Mouse (Mus musculus): ENCODE results near the gene Il6st. TPM values are rescaled to one million over a fixed set of nuclear protein-coding genes. Genes with fewer than 3 reads are reported as not detected.
"Not testable (repeated sequence)": the region's sequence is repeated elsewhere in the genome, so short reads cannot be mapped to it uniquely, and the experiment has no call there.

The Il6st gene
- polyA plus RNA-seq (2016; fragmentation: Nextera tagmentation; extraction: Ambion mirVana), result 30.4 and 31.6 TPM in 2 replicates

DNA sequence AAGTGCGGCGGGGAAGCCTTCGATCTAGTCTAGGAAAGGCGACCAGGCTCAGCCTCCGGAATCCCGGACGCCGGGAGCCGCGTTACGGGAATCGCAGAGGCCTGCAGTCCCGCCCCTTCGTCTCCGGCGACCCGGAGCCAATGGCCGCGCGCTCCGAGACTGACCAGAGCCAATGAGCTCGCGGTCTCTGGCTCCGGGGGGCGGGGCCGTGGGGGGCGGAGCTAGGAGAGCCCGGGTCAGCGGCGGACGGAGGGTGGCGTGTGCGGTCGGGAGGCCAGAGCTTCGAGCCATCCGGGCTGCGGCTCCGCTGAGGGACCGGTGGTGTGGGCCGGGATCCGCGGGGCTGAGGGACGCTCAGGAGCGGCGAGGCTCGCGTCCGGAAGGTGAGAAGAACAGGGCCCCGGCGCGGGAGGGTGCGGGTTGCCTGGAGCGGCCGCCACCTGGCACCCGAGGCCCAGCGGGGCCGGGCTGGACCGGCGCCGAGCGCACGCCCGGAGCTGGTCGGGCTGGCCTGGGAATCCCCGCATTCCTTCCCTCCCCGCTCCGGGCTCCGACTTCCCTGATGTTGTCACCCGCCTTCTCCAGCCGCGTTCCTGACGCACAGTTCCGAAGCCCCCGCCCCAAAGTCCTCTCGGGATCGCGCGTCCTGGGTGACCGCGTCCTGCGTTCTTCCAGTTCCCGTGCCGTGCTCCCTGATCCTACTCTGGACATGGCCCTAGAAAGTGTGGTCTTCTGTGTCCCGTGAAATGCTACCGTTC, at the start of gene Il6st:
Gene Il6st (plus strand): TSS at position 203 of the 758 bp plus-strand sequence.
- peak within 1 kb of the TSS; percentile 61; the same call in 1 of the 2 replicates for H3K27ac ChIP-seq
- WGBS, result under 1% methylated on average over 74 of the region's 85 CpGs
- H3K4me2 ChIP-seq, result peak within 1 kb of the TSS; percentile 78

DNA sequence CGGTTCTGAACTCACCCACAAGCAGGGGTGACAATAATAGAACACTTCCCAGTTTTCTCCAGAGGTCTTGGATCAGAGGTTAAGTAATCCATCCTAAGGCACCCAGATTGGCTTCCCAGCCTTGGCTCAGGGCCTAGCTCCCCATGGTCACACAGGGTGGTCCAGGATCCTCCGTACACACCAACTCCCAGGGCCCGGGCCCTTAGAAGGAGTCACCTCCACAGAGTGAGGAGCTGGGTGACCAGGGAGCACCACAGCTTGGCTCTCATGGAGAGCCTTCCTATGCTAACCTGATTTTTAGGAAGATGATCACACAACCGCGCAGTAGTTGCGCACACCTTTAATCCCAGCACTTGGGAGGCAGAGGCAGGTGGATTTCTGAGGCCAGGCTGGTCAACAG, 48.0 kb upstream of the Il6st start:
- Histone ChIP-seq H3K27ac (no peak overlapping the region), H3K27me3 (no peaks in the 10 kb centered on the region), H3K4me3 (replicated peaks) (no peak overlapping the region), H3K9me3 (no peaks in the 10 kb centered on the region), H3K9ac (no peak overlapping the region), H3K4me2 (no peak overlapping the region), H3K36me3 (replicated peaks) (no peaks in the 10 kb centered on the region), H3K4me1 (0 out of 2 replicates have a peak, but pooled peaks cover 3% of the 10 kb centered on the region)
- WGBS, result 79% methylated on average over 6 of the region's 6 CpGs
- ATAC-seq (ENCODE audit: low FRiP score), result no peak

More for the DNA sequence above, at the start of gene Il6st:
- H3K4me3 ChIP-seq (replicated peaks), result peak within 1 kb of the TSS; percentile 90
- H3K4me1 ChIP-seq, result peaks cover 12% of the 10 kb centered on the region
- H3K27me3 ChIP-seq, result no peaks in the 10 kb centered on the region
- peak; percentile 100 for ATAC-seq (ENCODE audit: low FRiP score)
- peak within 1 kb of the TSS; percentile 85 for H3K9ac ChIP-seq
- H3K9me3 ChIP-seq, result no peaks in the 10 kb centered on the region
- H3K36me3 ChIP-seq (replicated peaks), result no peaks in the 10 kb centered on the region

DNA sequence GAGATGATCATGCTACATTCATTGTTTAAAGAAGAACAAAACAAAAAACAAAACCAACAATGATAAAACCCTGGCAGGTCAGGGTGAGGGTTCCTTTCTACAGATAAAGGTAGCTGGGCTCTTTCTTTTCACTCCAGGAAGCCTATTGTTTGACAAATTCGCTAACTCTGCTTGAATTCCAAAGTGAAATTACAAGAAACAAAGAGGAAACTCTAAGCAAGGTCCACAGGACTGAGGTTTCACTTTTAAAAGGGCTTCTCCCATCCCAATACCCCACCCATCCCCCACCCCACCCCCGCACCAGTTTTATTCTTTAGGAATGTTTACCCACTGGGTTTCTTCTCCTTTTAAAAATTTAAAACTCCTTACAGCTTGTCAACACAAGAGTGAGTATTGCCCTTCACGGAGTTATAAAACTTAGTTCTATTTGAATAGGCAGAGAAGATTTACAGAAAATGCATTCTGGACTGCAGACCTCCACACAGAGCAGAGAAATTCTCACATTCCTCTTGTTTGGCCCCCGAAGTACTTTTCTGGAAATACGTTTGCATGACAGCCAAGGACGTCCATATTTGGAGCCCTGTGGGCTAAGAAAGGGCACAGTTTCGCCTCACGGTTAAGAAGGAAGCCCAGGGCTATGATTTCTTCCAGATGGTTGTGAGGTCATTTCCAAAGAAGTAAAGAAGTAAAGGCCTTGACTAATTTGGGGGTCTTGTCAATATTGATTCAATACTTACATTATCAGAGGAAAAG, 47.3 kb upstream of the Il6st start:
- no peak overlapping the region for H3K4me3 ChIP-seq (replicated peaks)
- no peak overlapping the region for H3K27ac ChIP-seq
- H3K4me2 ChIP-seq, result no peak overlapping the region
- 19% methylated on average over 8 of the region's 8 CpGs for WGBS
- H3K4me1 ChIP-seq, result 0 out of 2 replicates have a peak, but pooled peaks cover 3% of the 10 kb centered on the region
- no peaks in the 10 kb centered on the region for H3K36me3 ChIP-seq (replicated peaks)
- ATAC-seq (ENCODE audit: low FRiP score), result no peak
- no peak overlapping the region for H3K9ac ChIP-seq
- H3K27me3 ChIP-seq, result no peaks in the 10 kb centered on the region
- H3K9me3 ChIP-seq, result no peaks in the 10 kb centered on the region

DNA sequence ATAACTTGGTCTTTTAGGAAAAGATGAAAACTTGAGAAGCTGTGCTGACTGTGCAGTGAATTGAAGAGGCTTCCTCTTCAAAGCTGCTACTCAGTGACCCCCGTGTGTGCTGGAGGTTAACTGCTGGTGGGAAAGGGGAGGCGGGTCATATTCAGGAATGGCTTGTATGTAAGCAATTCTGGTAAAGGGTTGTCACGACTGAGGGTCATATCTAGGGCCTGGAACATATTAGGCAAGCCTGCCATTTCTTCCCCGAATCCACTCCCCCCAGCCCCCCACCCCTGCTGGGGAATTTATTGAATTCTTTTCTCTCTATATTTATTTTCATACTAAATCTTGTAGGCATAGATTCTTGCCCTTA, 46.7 kb upstream of the Il6st start:
- H3K9ac ChIP-seq, result no peak overlapping the region
- ATAC-seq (ENCODE audit: low FRiP score), result no peak
- H3K27ac ChIP-seq, result no peak overlapping the region
- no peak overlapping the region for H3K4me3 ChIP-seq (replicated peaks)
- H3K4me2 ChIP-seq, result no peak overlapping the region
- H3K4me1 ChIP-seq, result 0 out of 2 replicates have a peak, but pooled peaks cover 3% of the 10 kb centered on the region
- H3K9me3 ChIP-seq, result no peaks in the 10 kb centered on the region
- H3K36me3 ChIP-seq (replicated peaks), result no peaks in the 10 kb centered on the region
- H3K27me3 ChIP-seq, result no peaks in the 10 kb centered on the region
- WGBS, result 40% methylated on average over 4 of the region's 4 CpGs

DNA sequence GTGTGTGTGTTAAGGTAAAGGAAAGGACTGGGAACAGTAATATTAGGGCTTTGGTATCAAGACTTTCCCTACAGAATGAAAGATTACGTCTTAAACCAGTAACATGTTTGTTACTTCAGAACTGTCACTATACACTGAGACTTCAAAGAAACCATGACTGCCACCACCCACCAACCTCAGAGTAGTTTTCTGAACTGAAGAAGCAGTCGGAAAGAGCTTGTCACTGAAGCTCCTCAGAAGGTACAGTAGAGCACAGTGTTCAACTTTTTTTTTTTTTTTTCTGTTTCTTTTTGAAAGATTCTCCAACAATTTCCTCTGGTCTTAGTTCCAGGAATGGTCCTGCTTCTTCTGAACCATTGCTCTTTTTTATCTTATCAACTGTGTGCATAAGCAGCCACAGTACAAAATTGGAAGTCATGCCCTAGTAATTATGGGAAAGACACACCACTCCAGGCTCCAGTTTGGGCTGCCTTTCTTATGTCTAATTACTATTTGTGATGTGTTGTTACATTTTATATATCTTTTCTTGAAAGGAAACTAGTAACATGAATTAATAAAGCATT, 45.9 kb upstream of the Il6st start:
- ATAC-seq (ENCODE audit: low FRiP score), result no peak
- 76% methylated on average over 2 of the region's 2 CpGs for WGBS
- no peaks in the 10 kb centered on the region for H3K27me3 ChIP-seq
- no peak overlapping the region for H3K27ac ChIP-seq
- no peak overlapping the region for H3K4me2 ChIP-seq
- H3K4me1 ChIP-seq, result 0 out of 2 replicates have a peak, but pooled peaks cover 3% of the 10 kb centered on the region
- no peaks in the 10 kb centered on the region for H3K36me3 ChIP-seq (replicated peaks)
- no peaks in the 10 kb centered on the region for H3K9me3 ChIP-seq
- H3K4me3 ChIP-seq (replicated peaks), result no peak overlapping the region
- H3K9ac ChIP-seq, result no peak overlapping the region

DNA sequence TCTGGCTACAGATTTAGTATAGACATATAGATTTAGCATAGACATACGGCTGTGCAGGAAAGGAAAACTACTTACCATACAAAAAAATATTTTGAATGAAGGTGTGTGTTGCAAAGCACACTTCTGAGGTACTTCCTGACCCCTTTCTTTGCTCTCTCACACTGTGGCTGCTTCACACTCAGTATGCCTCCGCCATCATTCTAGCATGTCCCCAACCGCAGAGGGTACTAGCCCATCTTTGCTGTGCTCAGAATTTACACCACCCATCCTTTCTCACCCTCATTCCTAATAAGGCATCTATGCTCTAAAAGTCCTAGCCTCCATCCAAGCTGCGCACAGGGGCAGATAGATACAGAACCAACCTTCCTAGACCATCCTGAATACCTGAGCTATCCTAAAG, 45.3 kb upstream of the Il6st start:
- H3K4me2 ChIP-seq, result no peak overlapping the region
- H3K9me3 ChIP-seq, result no peaks in the 10 kb centered on the region
- H3K27ac ChIP-seq, result no peak overlapping the region
- whole genome bisulfite sequencing, result 93% methylated on average over 4 of the region's 4 CpGs
- no peak overlapping the region for H3K4me3 ChIP-seq (replicated peaks)
- ATAC-seq (ENCODE audit: low FRiP score), result no peak
- H3K9ac ChIP-seq, result no peak overlapping the region
- H3K4me1 ChIP-seq, result 0 out of 2 replicates have a peak, but pooled peaks cover 3% of the 10 kb centered on the region
- no peaks in the 10 kb centered on the region for H3K27me3 ChIP-seq
- H3K36me3 ChIP-seq (replicated peaks), result no peaks in the 10 kb centered on the region

DNA sequence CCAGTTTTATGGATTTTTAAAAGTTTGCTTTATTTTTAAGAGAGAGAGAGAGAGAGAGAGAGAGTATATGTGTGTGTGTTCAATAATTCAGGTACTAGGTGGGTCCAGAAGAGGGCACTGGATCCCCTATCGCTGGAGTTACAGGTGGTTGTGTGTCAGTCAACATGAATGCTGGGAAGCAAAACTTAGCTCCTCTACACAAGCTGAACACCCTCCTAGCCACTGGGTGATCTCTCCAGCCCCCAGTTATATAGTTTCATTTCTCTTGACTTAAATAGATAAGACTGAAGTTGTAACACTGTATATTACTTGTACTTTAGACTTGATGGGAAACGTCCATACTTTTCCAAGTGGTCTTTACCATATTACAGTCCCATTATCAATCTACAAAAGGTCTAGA, 39.7 kb upstream of the Il6st start:
- H3K4me1 ChIP-seq, result no peaks in the 10 kb centered on the region
- no peak overlapping the region for H3K4me2 ChIP-seq
- WGBS, result 85% methylated on average over 2 of the region's 2 CpGs
- H3K4me3 ChIP-seq (replicated peaks), result no peak overlapping the region
- no peaks in the 10 kb centered on the region for H3K36me3 ChIP-seq (replicated peaks)
- no peaks in the 10 kb centered on the region for H3K27me3 ChIP-seq
- H3K9ac ChIP-seq, result no peak overlapping the region
- no peak for ATAC-seq (ENCODE audit: low FRiP score)
- no peak overlapping the region for H3K27ac ChIP-seq
- no peaks in the 10 kb centered on the region for H3K9me3 ChIP-seq

DNA sequence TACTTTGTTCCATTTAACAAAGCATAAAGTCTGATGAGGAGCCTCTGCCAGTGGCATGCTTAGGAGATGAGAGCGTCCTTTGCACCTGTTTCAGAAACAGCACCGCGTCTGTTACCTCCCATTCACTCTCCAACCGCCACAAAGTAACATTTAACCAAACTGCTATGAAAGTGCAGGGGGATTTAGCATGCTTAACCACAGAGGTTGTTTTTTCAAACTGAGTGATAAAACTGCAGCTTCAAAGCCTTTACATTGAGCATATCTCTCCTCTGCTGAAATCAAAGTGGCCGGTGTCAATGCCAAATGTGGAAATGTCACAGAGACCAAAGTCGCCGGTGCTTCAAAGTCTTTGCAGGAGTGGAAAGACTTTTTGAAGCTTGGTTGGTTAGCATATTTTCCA, 39.2 kb upstream of the Il6st start:
- Histone ChIP-seq H3K9me3 (no peaks in the 10 kb centered on the region), H3K27ac (no peak overlapping the region), H3K4me3 (replicated peaks) (no peak overlapping the region), H3K36me3 (replicated peaks) (no peaks in the 10 kb centered on the region), H3K9ac (no peak overlapping the region), H3K27me3 (no peaks in the 10 kb centered on the region), H3K4me2 (no peak overlapping the region), H3K4me1 (no peaks in the 10 kb centered on the region)
- no peak for ATAC-seq (ENCODE audit: low FRiP score)
- WGBS, result 96% methylated on average over 7 of the region's 7 CpGs

DNA sequence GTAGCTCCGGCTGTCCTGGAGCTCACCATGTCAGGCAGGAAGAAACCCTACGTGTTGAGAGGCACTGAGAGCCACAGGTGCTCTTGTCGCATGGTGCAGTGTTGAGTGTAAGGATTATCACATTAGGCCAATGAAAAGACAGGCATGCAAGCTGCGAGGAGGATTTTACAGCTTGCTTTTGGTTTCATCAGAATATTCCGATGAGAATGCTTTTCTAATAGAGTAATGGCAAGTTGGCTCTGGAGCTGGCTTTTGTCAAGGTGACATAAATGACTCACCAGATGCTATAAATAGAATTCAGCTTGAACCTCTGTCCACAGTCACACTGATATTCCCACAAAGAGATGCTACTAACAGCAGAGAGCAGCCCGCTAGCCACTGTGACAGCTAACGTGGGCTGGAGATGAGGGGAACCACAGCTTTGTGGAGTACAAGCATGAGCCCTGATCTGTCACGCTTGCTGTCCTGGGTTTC, 38.7 kb upstream of the Il6st start:
- Histone ChIP-seq H3K9ac (no peak overlapping the region), H3K4me1 (no peaks in the 10 kb centered on the region), H3K36me3 (replicated peaks) (no peaks in the 10 kb centered on the region), H3K4me3 (replicated peaks) (no peak overlapping the region), H3K4me2 (no peak overlapping the region), H3K27me3 (no peaks in the 10 kb centered on the region), H3K9me3 (no peaks in the 10 kb centered on the region), H3K27ac (no peak overlapping the region)
- 79% methylated on average over 8 of the region's 8 CpGs for WGBS
- ATAC-seq (ENCODE audit: low FRiP score), result no peak

DNA sequence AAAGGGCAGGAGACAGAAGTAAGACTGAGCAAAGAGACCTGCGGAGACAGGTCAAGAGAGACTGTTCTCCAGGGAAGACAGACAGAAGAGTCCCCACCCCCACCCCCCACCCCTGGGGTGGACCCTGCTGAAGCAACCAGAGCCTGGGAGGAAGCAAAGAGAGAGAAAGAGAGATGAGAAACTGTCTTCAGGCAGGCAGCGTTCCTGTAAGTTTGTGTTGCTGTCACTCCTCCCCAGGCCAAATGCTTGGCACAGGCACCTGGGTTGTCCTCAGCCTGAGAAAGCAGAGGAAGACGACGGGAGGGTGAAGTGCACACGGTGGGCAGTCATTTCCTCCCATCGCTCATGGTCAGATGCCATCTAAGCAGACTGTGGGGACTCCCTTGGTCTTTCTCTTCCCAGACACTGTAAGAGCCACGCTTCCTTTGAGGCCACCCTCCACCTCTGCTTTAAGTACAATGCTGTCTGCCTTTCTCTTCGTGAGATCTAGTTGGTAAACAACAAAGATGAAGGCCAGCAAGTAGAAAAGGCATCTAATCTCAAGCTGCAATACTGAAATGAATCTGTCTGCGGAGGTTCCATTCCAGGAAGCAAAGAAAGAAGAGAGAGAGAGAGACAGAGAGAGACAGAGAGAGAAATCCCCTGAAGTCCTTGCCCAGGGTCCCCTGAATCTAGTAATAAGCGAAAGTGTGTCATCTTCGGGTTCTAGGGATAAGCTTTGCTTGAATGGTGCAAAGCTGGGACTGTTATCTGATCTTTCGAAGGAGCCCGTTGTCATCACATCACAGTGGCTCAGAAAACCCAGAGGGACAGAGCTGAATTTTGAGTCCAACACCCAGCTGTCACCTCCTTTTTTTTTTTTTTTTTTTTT, 37.4 kb upstream of the Il6st start:
- H3K4me3 ChIP-seq (replicated peaks), result no peak overlapping the region
- H3K4me2 ChIP-seq, result no peak overlapping the region
- no peaks in the 10 kb centered on the region for H3K36me3 ChIP-seq (replicated peaks)
- no peak overlapping the region for H3K27ac ChIP-seq
- H3K9ac ChIP-seq, result no peak overlapping the region
- no peak for ATAC-seq (ENCODE audit: low FRiP score)
- no peaks in the 10 kb centered on the region for H3K9me3 ChIP-seq
- 82% methylated on average over 13 of the region's 13 CpGs for WGBS
- no peaks in the 10 kb centered on the region for H3K27me3 ChIP-seq
- H3K4me1 ChIP-seq, result no peaks in the 10 kb centered on the region

DNA sequence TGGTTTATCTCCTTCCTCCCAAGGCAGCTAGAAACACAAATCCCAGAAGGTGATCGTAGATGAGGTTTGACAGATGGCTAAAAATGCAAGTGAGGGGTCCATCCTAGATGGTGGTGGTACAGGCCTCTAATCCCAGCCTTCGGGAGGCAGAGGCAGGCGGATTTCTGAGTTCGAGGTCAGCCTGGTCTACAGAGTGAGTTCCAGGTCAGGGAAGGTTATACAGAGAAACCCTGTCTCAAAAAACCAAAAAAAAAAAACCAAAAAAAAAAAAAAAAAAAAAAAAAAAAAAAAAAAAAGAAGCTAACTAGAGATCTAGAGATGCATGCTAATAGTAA, 36.8 kb upstream of the Il6st start:
- not testable (repeated sequence) for H3K36me3 ChIP-seq (replicated peaks); H3K9ac ChIP-seq; H3K27me3 ChIP-seq; ATAC-seq (ENCODE audit: low FRiP score); H3K4me2 ChIP-seq; H3K9me3 ChIP-seq; H3K4me3 ChIP-seq (replicated peaks); H3K4me1 ChIP-seq; H3K27ac ChIP-seq
- WGBS, result 92% methylated on average over 4 of the region's 4 CpGs

DNA sequence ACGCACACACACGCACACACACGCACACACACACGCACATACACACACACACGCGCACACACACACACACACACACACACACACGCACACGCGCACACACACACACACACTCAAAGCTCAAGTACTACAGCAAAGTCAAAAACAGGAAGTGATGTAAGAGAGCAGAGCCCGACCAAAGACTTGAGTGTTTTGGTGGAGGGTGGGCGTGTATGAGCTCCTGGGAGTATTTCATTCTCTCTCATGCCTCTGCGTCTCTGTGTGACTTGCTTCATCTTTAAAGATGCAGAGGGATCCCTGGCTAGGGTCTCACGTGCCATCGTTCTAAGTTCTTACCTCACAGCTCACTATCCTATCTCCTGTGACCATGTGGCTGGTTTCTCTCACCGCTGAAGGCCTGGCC, 36.3 kb upstream of the Il6st start:
- H3K27ac ChIP-seq, result no peak overlapping the region

More for the DNA sequence above, 36.3 kb upstream of the Il6st start:
- Histone ChIP-seq H3K9ac (no peak overlapping the region), H3K4me1 (no peaks in the 10 kb centered on the region), H3K27me3 (no peaks in the 10 kb centered on the region), H3K9me3 (no peaks in the 10 kb centered on the region), H3K36me3 (replicated peaks) (no peaks in the 10 kb centered on the region), H3K4me3 (replicated peaks) (no peak overlapping the region), H3K4me2 (no peak overlapping the region)
- WGBS, result 90% methylated on average over 11 of the region's 15 CpGs
- ATAC-seq (ENCODE audit: low FRiP score), result no peak

All from forebrain, embryonic 12.5 days (tissue).